Mouse (Mus musculus) testis, adult 2 months (tissue): ENCODE results near the gene Mtfp1. TPM values are rescaled to one million over a fixed set of nuclear protein-coding genes. Genes with fewer than 3 reads are reported as not detected.
"Not testable (repeated sequence)": the region's sequence is repeated elsewhere in the genome, so short reads cannot be mapped to it uniquely, and the experiment has no call there.

Experiments
- H3K27ac ChIP-seq: fragments of 200-500 bp; 2 replicates; pipeline ENCODE4 v1.5.1; 2012; ENCODE audit warnings: low read depth, low read length; ENCODE audit not compliant: control insufficient read depth, insufficient read depth
- H3K27me3 ChIP-seq: fragments of 200-500 bp; 2 replicates; pipeline ENCODE4 v1.6.1; 2012; ENCODE audit warnings: mild to moderate bottlenecking, low read length, moderate library complexity; ENCODE audit not compliant: control insufficient read depth, insufficient read depth
- H3K36me3 ChIP-seq: fragments of 200-500 bp; 2 replicates; pipeline ENCODE4 v1.6.1; 2012; ENCODE audit warnings: mild to moderate bottlenecking, low read length; ENCODE audit not compliant: control insufficient read depth, insufficient read depth
- H3K4me1 ChIP-seq: fragments of 200-500 bp; 2 replicates; pipeline ENCODE4 v1.6.1; 2012; ENCODE audit warnings: low read length; ENCODE audit not compliant: control insufficient read depth, insufficient read depth
- H3K4me3 ChIP-seq: fragments of 200-500 bp; 2 replicates; pipeline ENCODE4 v1.5.1; 2012; ENCODE audit warnings: low read depth, mild to moderate bottlenecking, low read length, moderate library complexity, mixed read lengths; ENCODE audit not compliant: control insufficient read depth
- CTCF ChIP-seq: fragments of 200-500 bp; IDR thresholded peaks from 2 replicates; pipeline ENCODE4 v1.5.1; 2012; ENCODE audit warnings: low read depth, mild to moderate bottlenecking, inconsistent platforms, low read length, moderate library complexity; ENCODE audit not compliant: control insufficient read depth, insufficient read depth, insufficient replicate concordance
- POLR2A ChIP-seq: fragments of 200-500 bp; IDR thresholded peaks from 2 replicates; pipeline ENCODE4 v1.6.1; 2012; ENCODE audit warnings: low read depth, mild to moderate bottlenecking, inconsistent platforms, low read length, moderate library complexity; ENCODE audit not compliant: control insufficient read depth
- polyA plus RNA-seq: library from polyadenylated mRNA; depleted of rRNA; stranded (reverse); fragments of >200 nt; gene quantifications from 2 replicates; pipeline ENCODE4 v1.2.3, GENCODE M21; 2012

The Mtfp1 gene
- polyA plus RNA-seq, 1 experiment, result 9.0 TPM

GRCm38 (mm10) chr11:4118081-4118921, 23.1 kb upstream of the Mtfp1 start:
- TF ChIP-seq CTCF (no peak), POLR2A (no peak)
- no peaks in the 10 kb centered on the region for H3K4me1 ChIP-seq
- H3K36me3 ChIP-seq, result no peaks in the 10 kb centered on the region
- no peaks in the 10 kb centered on the region for H3K27me3 ChIP-seq
- H3K27ac ChIP-seq, result no peak overlapping the region
- peak overlapping the region; percentile 63 for H3K4me3 ChIP-seq

- Histone ChIP-seq H3K4me1 (no peaks in the 10 kb centered on the region), H3K4me3 (no peak overlapping the region), H3K27ac (no peak overlapping the region), H3K27me3 (no peaks in the 10 kb centered on the region), H3K36me3 (no peaks in the 10 kb centered on the region)
- TF ChIP-seq POLR2A, result no peak
- no peak for TF ChIP-seq CTCF
Observed at GRCm38 (mm10) chr11:4117372-4118071, 22.3 kb upstream of the Mtfp1 start.

GRCm38 (mm10) chr11:4116458-4117141, 21.4 kb upstream of the Mtfp1 start:
- H3K4me1 ChIP-seq, result no peaks in the 10 kb centered on the region
- H3K36me3 ChIP-seq, result no peaks in the 10 kb centered on the region
- TF ChIP-seq CTCF, result no peak
- no peak for TF ChIP-seq POLR2A
- H3K27me3 ChIP-seq, result no peaks in the 10 kb centered on the region
- no peak overlapping the region for H3K4me3 ChIP-seq
- H3K27ac ChIP-seq, result no peak overlapping the region

- no peak for TF ChIP-seq POLR2A
- no peak for TF ChIP-seq CTCF
- Histone ChIP-seq H3K27ac (no peak overlapping the region), H3K4me1 (no peaks in the 10 kb centered on the region), H3K4me3 (no peak overlapping the region), H3K27me3 (no peaks in the 10 kb centered on the region), H3K36me3 (no peaks in the 10 kb centered on the region)
Observed at GRCm38 (mm10) chr11:4115407-4115806, 20.2 kb upstream of the Mtfp1 start.

- not testable (repeated sequence) for H3K36me3 ChIP-seq, H3K4me1 ChIP-seq, H3K27ac ChIP-seq, H3K4me3 ChIP-seq, H3K27me3 ChIP-seq
Observed at GRCm38 (mm10) chr11:4114541-4114940, 19.3 kb upstream of the Mtfp1 start.

- Histone ChIP-seq H3K27me3 (no peaks in the 10 kb centered on the region), H3K4me3 (no peak overlapping the region), H3K36me3 (no peaks in the 10 kb centered on the region), H3K4me1 (no peaks in the 10 kb centered on the region), H3K27ac (no peak overlapping the region)
- TF ChIP-seq CTCF, result no peak
Observed at GRCm38 (mm10) chr11:4113970-4114369, 18.7 kb upstream of the Mtfp1 start.

GRCm38 (mm10) chr11:4113496-4113895, 18.3 kb upstream of the Mtfp1 start:
- Histone ChIP-seq H3K36me3 (no peaks in the 10 kb centered on the region), H3K4me3 (no peak overlapping the region), H3K27me3 (no peaks in the 10 kb centered on the region), H3K4me1 (no peaks in the 10 kb centered on the region), H3K27ac (no peak overlapping the region)
- no peak for TF ChIP-seq CTCF
- TF ChIP-seq POLR2A, result no peak
